Mouse (Mus musculus): ENCODE data around the gene Rbm15. TPM values are rescaled to one million over a fixed set of nuclear protein-coding genes. Genes with fewer than 3 reads are reported as not detected.

Gene Rbm15
- polyA plus RNA-seq, 1 experiment from 2014 or later, result 19.5 TPM

GRCm38 (mm10) chr3:107334202-107334934 is 895 bp upstream of the Rbm15 start:
- H3K27ac ChIP-seq (ENCODE audit: low read depth, low read length), result peak overlapping the region; percentile 95
- no peaks in the 10 kb centered on the region for H3K36me3 ChIP-seq (ENCODE audit: control insufficient read depth, insufficient read depth, low read length)
- ATAC-seq (ENCODE audit: low FRiP score) (no peak), DNase-seq (ENCODE audit: low spot score) (no peak)
- 11% methylated on average over 12 of the region's 12 CpGs for WGBS
- no peaks in the 10 kb centered on the region for H3K27me3 ChIP-seq (ENCODE audit: control insufficient read depth, insufficient read depth, low read length)
- peaks cover 15% of the 10 kb centered on the region for H3K4me1 ChIP-seq (replicated peaks; ENCODE audit: control insufficient read depth, insufficient read depth, low read length)
- peak overlapping the region; percentile 88 for H3K9ac ChIP-seq (ENCODE audit: low read depth, low read length)
- peak overlapping the region; percentile 39 for H3K4me2 ChIP-seq (replicated peaks; ENCODE audit: low read depth, low read length)
- no peaks in the 10 kb centered on the region for H3K9me3 ChIP-seq (ENCODE audit: control insufficient read depth, low read length)
- peak overlapping the region; percentile 96 for H3K4me3 ChIP-seq (ENCODE audit: low read depth, low read length)

DNA sequence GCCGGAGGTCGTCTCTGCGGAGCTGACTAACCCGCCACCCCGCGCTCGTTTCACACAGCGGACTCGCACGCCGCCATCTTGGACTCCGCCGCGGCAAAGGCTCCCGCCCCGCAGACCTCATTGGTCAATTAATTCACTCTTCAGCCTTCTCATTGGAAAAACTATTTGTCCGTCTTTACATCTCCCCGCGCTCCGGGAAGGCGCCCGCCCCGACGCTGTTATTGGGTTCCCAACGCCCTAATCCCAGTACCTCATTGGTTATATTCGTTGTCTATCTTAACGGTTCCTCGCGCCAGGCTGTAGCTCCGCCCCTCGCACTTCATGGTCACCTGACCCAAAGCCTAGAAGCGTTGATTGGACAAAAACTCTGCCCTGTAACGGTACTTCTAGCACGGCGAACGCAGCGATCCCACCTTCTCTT is 503 bp downstream of the Rbm15 start:
- peak overlapping the region; percentile 93 for H3K4me2 ChIP-seq (replicated peaks; ENCODE audit: low read depth, low read length)
- peaks cover 15% of the 10 kb centered on the region for H3K4me1 ChIP-seq (replicated peaks; ENCODE audit: control insufficient read depth, insufficient read depth, low read length)
- 0% methylated on average over 37 of the region's 37 CpGs for WGBS
- H3K4me3 ChIP-seq (ENCODE audit: low read depth, low read length), result peak overlapping the region; percentile 96
- H3K36me3 ChIP-seq (ENCODE audit: control insufficient read depth, insufficient read depth, low read length), result no peaks in the 10 kb centered on the region
- peak overlapping the region; percentile 92 for H3K9ac ChIP-seq (ENCODE audit: low read depth, low read length)
- no peaks in the 10 kb centered on the region for H3K27me3 ChIP-seq (ENCODE audit: control insufficient read depth, insufficient read depth, low read length)
- peak overlapping the region; percentile 95 for H3K27ac ChIP-seq (ENCODE audit: low read depth, low read length)
- DNase-seq (ENCODE audit: low spot score) (peak; percentile 97), ATAC-seq (ENCODE audit: low FRiP score) (peak; percentile 98)
- no peaks in the 10 kb centered on the region for H3K9me3 ChIP-seq (ENCODE audit: control insufficient read depth, low read length)

- H3K4me2 ChIP-seq (replicated peaks; ENCODE audit: low read depth, low read length), result peak overlapping the region; percentile 93
- ATAC-seq (ENCODE audit: low FRiP score) (peak; percentile 15), DNase-seq (ENCODE audit: low spot score) (peak; percentile 56)
- no peaks in the 10 kb centered on the region for H3K9me3 ChIP-seq (ENCODE audit: control insufficient read depth, low read length)
- peak overlapping the region; percentile 92 for H3K9ac ChIP-seq (ENCODE audit: low read depth, low read length)
- peak overlapping the region; percentile 96 for H3K4me3 ChIP-seq (ENCODE audit: low read depth, low read length)
- H3K4me1 ChIP-seq (replicated peaks; ENCODE audit: control insufficient read depth, insufficient read depth, low read length), result peaks cover 15% of the 10 kb centered on the region
- under 1% methylated on average over 75 of the region's 75 CpGs for WGBS
- peak overlapping the region; percentile 91 for H3K27ac ChIP-seq (ENCODE audit: low read depth, low read length)
- no peaks in the 10 kb centered on the region for H3K27me3 ChIP-seq (ENCODE audit: control insufficient read depth, insufficient read depth, low read length)
- H3K36me3 ChIP-seq (ENCODE audit: control insufficient read depth, insufficient read depth, low read length), result no peaks in the 10 kb centered on the region
These were observed 1.1 kb downstream of the Rbm15 start for GRCm38 (mm10) chr3:107332127-107332959.

DNA sequence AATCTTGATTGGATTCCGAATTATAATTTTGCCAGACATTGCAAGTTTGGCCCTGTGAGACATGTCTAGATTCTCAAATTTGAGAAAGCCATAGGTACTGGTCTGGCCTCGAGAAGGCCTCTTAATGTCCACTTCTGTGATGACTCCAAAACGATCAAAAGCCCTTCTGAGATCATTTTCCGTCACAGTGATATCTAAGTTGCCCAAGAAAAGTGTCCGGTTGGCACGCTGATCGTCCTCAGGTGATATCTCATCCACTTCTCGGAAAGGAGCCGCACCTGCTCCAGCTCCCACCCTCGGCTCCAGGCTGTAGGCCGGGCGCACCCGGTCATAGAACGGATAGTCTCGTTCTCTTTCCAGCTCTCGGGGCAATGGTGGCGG is 1.7 kb downstream of the Rbm15 start:
- H3K4me1 ChIP-seq (replicated peaks; ENCODE audit: control insufficient read depth, insufficient read depth, low read length), result peaks cover 15% of the 10 kb centered on the region
- WGBS, result 28% methylated on average over 17 of the region's 17 CpGs
- H3K4me3 ChIP-seq (ENCODE audit: low read depth, low read length), result peak overlapping the region; percentile 96
- H3K36me3 ChIP-seq (ENCODE audit: control insufficient read depth, insufficient read depth, low read length), result no peaks in the 10 kb centered on the region
- no peaks in the 10 kb centered on the region for H3K27me3 ChIP-seq (ENCODE audit: control insufficient read depth, insufficient read depth, low read length)
- H3K9ac ChIP-seq (ENCODE audit: low read depth, low read length), result peak overlapping the region; percentile 92
- H3K27ac ChIP-seq (ENCODE audit: low read depth, low read length), result peak overlapping the region; percentile 91; the same call in 1 of the 2 replicates
- no peak for ATAC-seq (ENCODE audit: low FRiP score)
- H3K9me3 ChIP-seq (ENCODE audit: control insufficient read depth, low read length), result no peaks in the 10 kb centered on the region
- DNase-seq (ENCODE audit: low spot score), result no peak
- H3K4me2 ChIP-seq (replicated peaks; ENCODE audit: low read depth, low read length), result peak overlapping the region; percentile 93

DNA sequence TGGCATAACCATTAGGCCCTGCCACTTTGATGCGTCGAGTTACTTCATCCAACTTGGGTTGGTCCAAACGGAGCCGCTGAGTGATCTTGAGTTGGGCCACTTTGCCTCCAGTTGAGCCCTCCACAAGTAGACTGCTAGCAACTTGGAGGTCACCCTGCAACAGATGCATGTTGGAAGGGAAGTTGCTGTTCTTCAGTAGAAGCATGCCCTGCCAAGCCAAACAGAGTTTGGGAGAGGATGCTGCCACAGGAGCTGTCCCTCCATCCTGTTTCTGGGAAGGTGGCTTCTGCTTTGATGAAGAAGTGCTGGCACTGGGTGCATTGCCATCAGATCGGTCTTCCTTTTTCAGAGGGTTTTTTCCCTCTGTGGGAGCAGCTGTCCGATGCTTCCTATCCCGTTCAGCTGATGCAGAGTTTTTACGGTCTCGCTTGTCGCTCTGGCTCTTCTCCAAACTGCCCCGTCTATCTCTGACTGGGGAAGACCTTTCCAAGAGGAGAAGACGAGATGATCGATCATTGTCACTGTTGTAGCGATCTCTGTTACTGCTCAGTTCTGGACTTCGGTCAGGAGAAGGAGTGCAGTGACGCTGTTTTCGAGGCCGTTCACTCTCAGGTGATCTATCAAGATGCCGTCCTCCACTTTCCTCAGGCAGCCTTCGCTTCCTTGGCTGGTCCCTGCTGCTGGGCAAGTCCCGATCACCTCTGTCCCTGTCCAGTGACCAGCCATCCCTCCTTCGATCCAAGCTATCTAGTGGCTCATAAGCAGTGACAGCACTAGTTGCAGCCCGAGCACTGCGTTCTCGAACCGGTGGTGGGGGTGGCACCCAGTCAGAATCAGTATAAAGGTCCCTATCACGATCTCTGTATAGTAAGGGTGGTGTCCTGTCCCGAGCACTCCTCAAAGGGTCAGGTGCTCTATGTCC is 2.7 kb downstream of the Rbm15 start:
- Histone ChIP-seq H3K27me3 (ENCODE audit: control insufficient read depth, insufficient read depth, low read length) (no peaks in the 10 kb centered on the region), H3K9ac (ENCODE audit: low read depth, low read length) (no peak overlapping the region), H3K4me2 (replicated peaks; ENCODE audit: low read depth, low read length) (peak overlapping the region; percentile 93), H3K4me1 (replicated peaks; ENCODE audit: control insufficient read depth, insufficient read depth, low read length) (peaks cover 15% of the 10 kb centered on the region), H3K9me3 (ENCODE audit: control insufficient read depth, low read length) (no peaks in the 10 kb centered on the region), H3K27ac (ENCODE audit: low read depth, low read length) (no peak overlapping the region), H3K36me3 (ENCODE audit: control insufficient read depth, insufficient read depth, low read length) (no peaks in the 10 kb centered on the region), H3K4me3 (ENCODE audit: low read depth, low read length) (peak overlapping the region; percentile 96)
- no peak for DNase-seq (ENCODE audit: low spot score)
- WGBS, result 82% methylated on average over 28 of the region's 28 CpGs
- no peak for ATAC-seq (ENCODE audit: low FRiP score)

GRCm38 (mm10) chr3:107326442-107326841 is 7.0 kb downstream of the Rbm15 start:
- WGBS, result 100% methylated on average over 1 of the region's 1 CpGs
- Histone ChIP-seq H3K9ac (ENCODE audit: low read depth, low read length) (no peak overlapping the region), H3K36me3 (ENCODE audit: control insufficient read depth, insufficient read depth, low read length) (no peaks in the 10 kb centered on the region), H3K27me3 (ENCODE audit: control insufficient read depth, insufficient read depth, low read length) (no peaks in the 10 kb centered on the region), H3K4me3 (ENCODE audit: low read depth, low read length) (no peak overlapping the region), H3K9me3 (ENCODE audit: control insufficient read depth, low read length) (no peaks in the 10 kb centered on the region), H3K4me1 (replicated peaks; ENCODE audit: control insufficient read depth, insufficient read depth, low read length) (peaks cover 14% of the 10 kb centered on the region), H3K4me2 (replicated peaks; ENCODE audit: low read depth, low read length) (no peak overlapping the region), H3K27ac (ENCODE audit: low read depth, low read length) (no peak overlapping the region)
- DNase-seq (ENCODE audit: low spot score), result no peak
- ATAC-seq (ENCODE audit: low FRiP score), result no peak

- H3K4me2 ChIP-seq (replicated peaks; ENCODE audit: low read depth, low read length), result no peak overlapping the region
- no peaks in the 10 kb centered on the region for H3K4me1 ChIP-seq (replicated peaks; ENCODE audit: control insufficient read depth, insufficient read depth, low read length)
- ATAC-seq (ENCODE audit: low FRiP score) (no peak), DNase-seq (ENCODE audit: low spot score) (no peak)
- no peaks in the 10 kb centered on the region for H3K9me3 ChIP-seq (ENCODE audit: control insufficient read depth, low read length)
- no peak overlapping the region for H3K27ac ChIP-seq (ENCODE audit: low read depth, low read length)
- no peak overlapping the region for H3K9ac ChIP-seq (ENCODE audit: low read depth, low read length)
- H3K36me3 ChIP-seq (ENCODE audit: control insufficient read depth, insufficient read depth, low read length), result no peaks in the 10 kb centered on the region
- no peak overlapping the region for H3K4me3 ChIP-seq (ENCODE audit: low read depth, low read length)
- H3K27me3 ChIP-seq (ENCODE audit: control insufficient read depth, insufficient read depth, low read length), result no peaks in the 10 kb centered on the region
These were observed 11.7 kb downstream of the Rbm15 start for GRCm38 (mm10) chr3:107321776-107322175.

- H3K9ac ChIP-seq (ENCODE audit: low read depth, low read length), result no peak overlapping the region
- no peak overlapping the region for H3K27ac ChIP-seq (ENCODE audit: low read depth, low read length)
- H3K27me3 ChIP-seq (ENCODE audit: control insufficient read depth, insufficient read depth, low read length), result no peaks in the 10 kb centered on the region
- H3K4me1 ChIP-seq (replicated peaks; ENCODE audit: control insufficient read depth, insufficient read depth, low read length), result no peaks in the 10 kb centered on the region
- no peaks in the 10 kb centered on the region for H3K9me3 ChIP-seq (ENCODE audit: control insufficient read depth, low read length)
- DNase-seq (ENCODE audit: low spot score) (no peak), ATAC-seq (ENCODE audit: low FRiP score) (no peak)
- H3K36me3 ChIP-seq (ENCODE audit: control insufficient read depth, insufficient read depth, low read length), result no peaks in the 10 kb centered on the region
- H3K4me3 ChIP-seq (ENCODE audit: low read depth, low read length), result no peak overlapping the region
- 96% methylated on average over 2 of the region's 2 CpGs for WGBS
- H3K4me2 ChIP-seq (replicated peaks; ENCODE audit: low read depth, low read length), result no peak overlapping the region
These were observed 12.3 kb downstream of the Rbm15 start for GRCm38 (mm10) chr3:107321141-107321540.
